Mouse (Mus musculus) layer of hippocampus, postnatal 36 days (tissue): ENCODE results near the gene Slco1a6. TPM values are rescaled to one million over a fixed set of nuclear protein-coding genes. Genes with fewer than 3 reads are reported as not detected.

Source experiments
- total RNA-seq, 2 experiments: library from RNA; stranded (reverse); gene quantifications; 2 replicates each; pipeline ENCODE4 v1.2.3; 2021

Gene Slco1a6
- total RNA-seq, 2 experiments from 2014 or later: 0.90 to 0.99 TPM

Other genes with a start within 250 kb of the Slco1a6 start
- not detected for gene Gm6614, start 197.1 kb downstream of the Slco1a6 start, total RNA-seq
- gene Iapp, start 89.9 kb upstream of the Slco1a6 start, total RNA-seq: not detected
- gene Slco1a5, start 114.5 kb upstream of the Slco1a6 start, total RNA-seq: not detected
- gene Pyroxd1, start 137.1 kb upstream of the Slco1a6 start, total RNA-seq: 10 to 100 TPM; 13.6 to 13.8 TPM
- 10 to 100 TPM; 26.1 to 29.3 TPM for gene Recql, start 178.6 kb upstream of the Slco1a6 start, total RNA-seq
- 10 to 100 TPM; 29.5 to 33.8 TPM for gene Golt1b, start 178.7 kb upstream of the Slco1a6 start, total RNA-seq
- gene Spx, start 204.9 kb upstream of the Slco1a6 start, total RNA-seq: 1 to 10 TPM; 1.7 to 2.1 TPM